Mouse (Mus musculus) erythroblast, embryonic 14.5 days (primary cell): ENCODE measurements around the gene Eif4g1.

Source experiments
- GATA1 ChIP-seq: IDR thresholded peaks from 2 replicates; pipeline ENCODE4 v1.6.1; 2012; ENCODE audit warnings: low read length, inconsistent platforms, mixed read lengths
- TAL1 ChIP-seq: IDR thresholded peaks from 3 replicates; pipeline ENCODE4 v1.6.1; 2012; ENCODE audit warnings: low read length, inconsistent platforms, mixed read lengths

- TF ChIP-seq GATA1 (no peak), TAL1 (no peak)
Measured at GRCm38 (mm10) chr16:20739845-20740244, 71.7 kb downstream of the Eif4g1 start.
